Comparison of ENCODE assay signal across 9 mouse cellular contexts in the genomic region with DNA sequence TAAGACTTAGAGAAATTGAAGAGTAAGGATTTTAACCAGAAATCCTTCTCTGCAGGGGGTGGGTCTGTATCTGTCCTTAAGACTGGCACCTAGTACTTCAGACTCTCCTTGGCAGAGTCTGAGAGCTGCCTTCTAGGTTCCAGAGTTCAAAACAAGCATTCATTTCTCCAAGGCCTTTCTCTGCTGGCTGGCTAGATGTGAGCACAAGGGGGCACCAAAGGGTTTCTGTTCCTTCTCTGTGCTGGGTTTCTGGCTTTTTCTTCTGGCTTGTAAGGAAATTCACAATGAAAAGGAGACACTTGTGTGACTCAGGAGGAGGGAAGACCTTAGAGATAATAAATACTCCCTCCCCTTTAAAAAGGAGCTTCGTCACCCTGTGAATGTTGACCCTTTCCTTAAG.
DNase-seq lines count a peak whose midpoint lies in the region; ATAC-seq lines count a peak whose summit lies in the region.
"Had no signal": no experiment of that assay in that cellular context is flagged by ENCODE, and none has a peak within 500 bp of the region (broad histone marks: within the 10 kb centered on the region; RNA-seq: fewer than 3 reads in every experiment).

No protein-coding gene starts in this region.

- peak; percentile 1 for DNase-seq in lung, postnatal 14 days
- no peak for DNase-seq in lung, postnatal 25 days (ENCODE audit: low spot score)
- DNase-seq in cerebellum, adult 8-10 months, result peak; percentile 11
- DNase-seq in forelimb bud, embryonic 11.5 days (ENCODE audit: low read depth, low spot score), result peak; percentile 48
- peak; percentile 36 to 72 for DNase-seq in layer of hippocampus, postnatal 25 days (ENCODE audit: extremely low spot score in 1 of 2, low spot score in 1 of 2)
- DNase-seq in right cerebral cortex, postnatal 10 days (ENCODE audit: low spot score in 2 of 2), result peak; percentile 74 to 79
- no peak for DNase-seq in gastrocnemius, postnatal 25 days
- DNase-seq: liver, embryonic 13.5 days had no signal

- ATAC-seq in erythroid progenitor cell, adult 5-6 weeks (replicated peaks; ENCODE audit: low FRiP score, poor library complexity, severe bottlenecking), result no peak

Comparison
In these comparisons a context has a peak if more than half of its experiments do, and no peak if none do; other contexts are left out.
1. DNase-seq: peak in lung, postnatal 14 days (single experiment), cerebellum, adult 8-10 months (single experiment), forelimb bud, embryonic 11.5 days (single experiment), layer of hippocampus, postnatal 25 days (2 of 2) and right cerebral cortex, postnatal 10 days (2 of 2); none in lung, postnatal 25 days (single experiment) and gastrocnemius, postnatal 25 days (single experiment).